In genomic region chr12:69163586-69163985, GRCm38 (mm10) we compare ENCODE assay signal across 3 mouse cellular contexts. TPM values are rescaled to one million over a fixed set of nuclear protein-coding genes. Genes with fewer than 3 reads are reported as not detected.
DNase-seq lines count a peak whose midpoint lies in the region; ATAC-seq lines count a peak whose summit lies in the region.
"Not testable (repeated sequence)": the region's sequence is repeated elsewhere in the genome, so short reads cannot be mapped to it uniquely, and the experiment has no call there.
"Had no signal": no experiment of that assay in that cellular context is flagged by ENCODE, and none has a peak within 500 bp of the region (broad histone marks: within the 10 kb centered on the region; RNA-seq: fewer than 3 reads in every experiment).

No protein-coding gene starts in this region.

- not testable (repeated sequence) for H3K4me1 ChIP-seq in midbrain, embryonic 11.5 days (ENCODE audit: control insufficient read depth, insufficient read depth, low read length)

- H3K9me3 ChIP-seq in midbrain, embryonic 11.5 days (ENCODE audit: control insufficient read depth, low read length) = not testable (repeated sequence)

- H3K27ac ChIP-seq in midbrain, embryonic 11.5 days (ENCODE audit: low read depth, low read length) = not testable (repeated sequence)

- not testable (repeated sequence) for H3K4me2 ChIP-seq in midbrain, embryonic 11.5 days

- ATAC-seq in midbrain, embryonic 11.5 days (ENCODE audit: low FRiP score) = not testable (repeated sequence)

- H3K36me3 ChIP-seq in midbrain, embryonic 11.5 days (ENCODE audit: control insufficient read depth, insufficient read depth, low read length) = not testable (repeated sequence)

- H3K4me3 ChIP-seq in midbrain, embryonic 11.5 days (ENCODE audit: low read depth, low read length) = not testable (repeated sequence)

- 86% methylated on average over 4 of the region's 4 CpGs for WGBS in midbrain, embryonic 11.5 days

- peak; percentile 52 for DNase-seq in heart, adult 11 months
- peak; percentile 53 for DNase-seq in midbrain, embryonic 11.5 days (ENCODE audit: low spot score, missing footprints)

- H3K27me3 ChIP-seq in midbrain, embryonic 11.5 days (ENCODE audit: control insufficient read depth, insufficient read depth, low read length) = not testable (repeated sequence)

- not testable (repeated sequence) for H3K9ac ChIP-seq in midbrain, embryonic 11.5 days (ENCODE audit: low read length)

RNA-seq across cellular contexts. Expression of gene Rps29, which starts 4.6 kb away (rescaled TPM):
- 1,283 and 1,438 TPM in 2 replicates for polyA plus RNA-seq in midbrain, embryonic 11.5 days (2014; fragmentation: Nextera tagmentation; extraction: Ambion mirVana)

RNA-seq across cellular contexts. Expression of gene Lrr1, which starts 5.0 kb away (rescaled TPM):
- 28.9 and 31.1 TPM in 2 replicates for polyA plus RNA-seq in midbrain, embryonic 11.5 days (2014; fragmentation: Nextera tagmentation; extraction: Ambion mirVana)
- polyA plus RNA-seq: adrenal gland, adult 2 months had no signal

RNA-seq across cellular contexts. Expression of gene Rpl36al, which starts 20.3 kb away (rescaled TPM):
- polyA plus RNA-seq in midbrain, embryonic 11.5 days (2014; fragmentation: Nextera tagmentation; extraction: Ambion mirVana) = 470 and 474 TPM in 2 replicates

RNA-seq across cellular contexts. Expression of gene Mgat2, which starts 20.4 kb away (rescaled TPM):
- 34.5 and 35.7 TPM in 2 replicates for polyA plus RNA-seq in midbrain, embryonic 11.5 days (2014; fragmentation: Nextera tagmentation; extraction: Ambion mirVana)

RNA-seq across cellular contexts. Expression of gene Gm49383, which starts 33.3 kb away (rescaled TPM):
- polyA plus RNA-seq in midbrain, embryonic 11.5 days (2014; fragmentation: Nextera tagmentation; extraction: Ambion mirVana) = 37.6 and 38.9 TPM in 2 replicates
